Mouse (Mus musculus) lung, postnatal 0 days (tissue): ENCODE measurements around the gene Krt17. TPM values are rescaled to one million over a fixed set of nuclear protein-coding genes. Genes with fewer than 3 reads are reported as not detected.

Experiments
- ATAC-seq: fragments of 200-750 bp; cut with Nextera tagmentation; 2 replicates; pipeline ENCODE4 v1.8.0; 2017; ENCODE audit warnings: moderate library complexity
- DNase-seq: peaks from one replicate; pipeline ENCODE4 v3.0.0-alpha.2; 2016; ENCODE audit warnings: low spot score
- H3K27ac ChIP-seq: fragments of 300-500 bp; sonication (generic); 2 replicates; pipeline ENCODE4 v1.5.1; 2014; ENCODE audit warnings: antibody characterized with exemption, mild to moderate bottlenecking, low read length, mixed read lengths
- H3K27me3 ChIP-seq: fragments of 300-500 bp; sonication (generic); replicated peaks from 2 replicates; pipeline ENCODE4 v1.6.1; 2014; ENCODE audit warnings: low read length, mixed read lengths; ENCODE audit not compliant: insufficient read depth
- H3K36me3 ChIP-seq: fragments of 300-500 bp; sonication (generic); 2 replicates; pipeline ENCODE4 v1.6.1; 2014; ENCODE audit warnings: low read length, mixed read lengths; ENCODE audit not compliant: insufficient read depth
- H3K4me1 ChIP-seq: fragments of 300-500 bp; sonication (generic); 2 replicates; pipeline ENCODE4 v1.6.1; 2014; ENCODE audit warnings: antibody characterized with exemption, low read depth, low read length, mixed read lengths; ENCODE audit not compliant: insufficient read depth
- H3K4me2 ChIP-seq: fragments of 300-500 bp; sonication (generic); replicated peaks from 2 replicates; pipeline ENCODE4 v1.6.1; 2014; ENCODE audit warnings: low read depth, mild to moderate bottlenecking, low read length, moderate library complexity, mixed read lengths
- H3K4me3 ChIP-seq: fragments of 300-500 bp; sonication (generic); 2 replicates; pipeline ENCODE4 v1.5.1; 2014; ENCODE audit warnings: low read depth, low read length
- H3K9ac ChIP-seq: fragments of 300-500 bp; sonication (generic); replicated peaks from 2 replicates; pipeline ENCODE4 v1.6.1; 2014; ENCODE audit warnings: low read depth, mild to moderate bottlenecking
- H3K9me3 ChIP-seq: fragments of 300-500 bp; sonication (generic); 2 replicates; pipeline ENCODE4 v1.6.1; 2016; ENCODE audit warnings: low read length, mixed read lengths
- CTCF ChIP-seq: IDR thresholded peaks from 2 replicates; pipeline ENCODE4 v1.5.1; 2016; ENCODE audit warnings: antibody characterized with exemption, mild to moderate bottlenecking
- EP300 ChIP-seq: IDR thresholded peaks from 2 replicates; pipeline ENCODE4 v1.6.1; 2016; ENCODE audit warnings: antibody characterized with exemption, mild to moderate bottlenecking, control low read depth
- WGBS: fragments of 180-500 bp; shearing (Covaris S2); extraction: QIAGEN DNeasy Blood & Tissue Kit; methylation state at CpG from one replicate; pipeline ENCODE4 v1.1.7; 2014; 5-methylcytosine and 5-hydroxymethylcytosine counted together
- polyA plus RNA-seq: library from polyadenylated mRNA; unstranded; fragments of >200 nt; fragmentation: Nextera tagmentation; extraction: Ambion mirVana; gene quantifications from 2 replicates; pipeline ENCODE4 v1.2.1, GENCODE M21; 2015

Krt17 gene
- polyA plus RNA-seq, 1 experiment from 2014 or later = 0.58 TPM

DNA sequence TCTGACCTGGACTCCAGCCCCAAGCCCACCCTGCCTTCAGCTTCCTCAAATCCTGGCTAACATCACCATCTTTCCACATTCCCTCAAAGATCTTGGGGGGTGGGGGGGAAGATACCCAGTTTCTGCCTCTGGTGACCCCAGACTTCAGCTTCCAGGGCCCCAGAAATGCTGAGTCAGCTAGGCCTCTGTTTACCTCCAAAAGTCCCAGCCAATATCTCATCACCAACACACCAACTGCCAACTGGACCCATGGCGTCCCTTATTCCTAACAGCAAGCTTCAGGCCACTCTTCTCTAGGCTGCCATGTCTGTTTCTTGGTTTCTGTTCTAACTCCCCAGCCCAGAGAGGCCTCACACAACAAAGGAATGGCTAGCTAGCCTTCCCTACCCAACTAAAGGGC, 11.0 kb upstream of the Krt17 start:
- ATAC-seq = no peak
- Histone ChIP-seq H3K27ac (no peak overlapping the region), H3K36me3 (no peaks in the 10 kb centered on the region), H3K4me2 (no peak overlapping the region), H3K9me3 (no peaks in the 10 kb centered on the region), H3K9ac (no peak overlapping the region), H3K4me1 (no peaks in the 10 kb centered on the region), H3K27me3 (no peaks in the 10 kb centered on the region), H3K4me3 (no peak overlapping the region)
- WGBS = 85% methylated on average over 1 of the region's 1 CpGs
- DNase-seq = no peak
- TF ChIP-seq EP300 (no peak), CTCF (no peak)

DNA sequence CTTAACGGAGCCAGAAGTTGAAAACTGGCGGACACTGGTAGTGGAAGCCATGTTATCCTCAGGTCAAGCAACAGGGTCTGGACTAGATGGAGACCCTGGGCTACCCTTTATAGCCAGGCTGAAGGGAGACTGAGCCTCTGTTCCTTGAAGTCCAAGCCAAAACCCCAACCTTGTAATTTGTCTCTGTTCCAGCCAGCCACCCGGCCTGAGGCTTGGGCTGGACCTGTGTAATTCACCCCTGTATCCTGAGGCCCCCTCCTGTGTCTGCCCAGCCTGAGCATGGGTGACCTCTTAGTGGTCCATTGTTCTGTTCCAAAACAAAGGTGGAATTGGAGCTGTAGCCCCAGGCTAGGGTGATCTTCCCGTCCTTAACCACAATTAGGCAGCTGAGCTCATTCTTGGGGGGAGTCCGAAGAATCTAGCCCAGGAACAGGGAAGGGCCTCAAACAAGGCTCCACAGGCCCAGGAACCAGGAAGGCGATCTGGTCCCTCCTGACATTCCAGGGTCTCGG, 9.0 kb upstream of the Krt17 start, which contains the start of gene Krt42:
TSS of gene Krt42 (minus strand) at position 51 of the 512 bp plus-strand sequence.
- H3K4me3 ChIP-seq = no peak within 1 kb of the TSS
- 77% methylated on average over 7 of the region's 7 CpGs for WGBS
- TF ChIP-seq CTCF (no peak), EP300 (no peak)
- no peaks in the 10 kb centered on the region for H3K9me3 ChIP-seq
- H3K27ac ChIP-seq = no peak within 1 kb of the TSS
- no peak within 1 kb of the TSS for H3K4me2 ChIP-seq
- no peaks in the 10 kb centered on the region for H3K4me1 ChIP-seq
- H3K9ac ChIP-seq = no peak within 1 kb of the TSS
- no peak for ATAC-seq
- DNase-seq = no peak
- H3K27me3 ChIP-seq = no peaks in the 10 kb centered on the region
- H3K36me3 ChIP-seq = no peaks in the 10 kb centered on the region

DNA sequence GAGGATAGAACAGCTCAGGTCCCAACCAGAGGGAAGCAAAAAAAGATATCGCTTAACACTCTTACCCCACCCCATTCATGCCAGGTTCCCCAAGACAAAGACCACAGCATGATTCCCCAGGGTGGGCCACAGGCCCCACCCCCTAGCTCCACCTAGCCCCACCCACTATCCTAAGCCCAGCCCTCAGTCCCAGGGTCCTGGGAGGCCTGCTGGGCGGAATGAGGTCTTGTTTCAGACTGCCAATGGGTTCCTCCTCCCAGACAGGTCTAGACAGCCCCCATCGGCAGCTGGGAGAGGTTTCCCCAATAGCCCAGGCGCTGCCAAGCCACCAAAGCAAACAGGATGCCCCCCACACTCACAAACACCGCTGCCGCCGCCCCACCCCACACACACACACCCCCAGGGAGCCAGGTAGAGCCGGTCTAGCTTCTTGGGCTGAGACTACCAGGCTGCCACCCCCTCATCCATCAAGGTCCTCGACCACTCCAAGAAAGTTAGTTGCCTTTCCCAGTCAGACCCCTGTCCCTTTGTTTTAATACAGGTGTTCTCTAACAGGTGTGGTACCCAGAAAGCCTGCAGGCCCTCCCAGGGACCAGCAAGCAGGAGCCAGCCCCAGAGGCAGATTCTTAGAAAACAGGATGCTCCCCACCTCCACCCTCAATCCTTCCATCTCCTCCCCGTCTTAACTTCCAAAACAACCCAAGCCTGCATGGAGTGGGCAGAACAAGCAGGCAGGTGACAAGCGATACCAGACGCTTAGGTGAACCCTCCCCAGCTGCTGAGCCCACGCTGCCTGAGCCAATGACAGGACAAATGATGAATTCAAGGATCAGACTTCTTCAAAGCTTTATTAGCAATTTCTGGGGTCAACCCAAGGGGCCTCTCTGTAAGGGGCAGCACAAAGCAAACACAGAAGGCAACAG, 1.5 kb upstream of the Krt17 start:
- no peaks in the 10 kb centered on the region for H3K9me3 ChIP-seq
- no peak overlapping the region for H3K27ac ChIP-seq
- H3K4me1 ChIP-seq = no peaks in the 10 kb centered on the region
- no peak overlapping the region for H3K9ac ChIP-seq
- no peak overlapping the region for H3K4me3 ChIP-seq
- H3K36me3 ChIP-seq = no peaks in the 10 kb centered on the region
- TF ChIP-seq CTCF = no peak
- no peak for TF ChIP-seq EP300
- no peaks in the 10 kb centered on the region for H3K27me3 ChIP-seq
- H3K4me2 ChIP-seq = no peak overlapping the region
- 19% methylated on average over 13 of the region's 13 CpGs for WGBS
- DNase-seq (no peak), ATAC-seq (no peak)

DNA sequence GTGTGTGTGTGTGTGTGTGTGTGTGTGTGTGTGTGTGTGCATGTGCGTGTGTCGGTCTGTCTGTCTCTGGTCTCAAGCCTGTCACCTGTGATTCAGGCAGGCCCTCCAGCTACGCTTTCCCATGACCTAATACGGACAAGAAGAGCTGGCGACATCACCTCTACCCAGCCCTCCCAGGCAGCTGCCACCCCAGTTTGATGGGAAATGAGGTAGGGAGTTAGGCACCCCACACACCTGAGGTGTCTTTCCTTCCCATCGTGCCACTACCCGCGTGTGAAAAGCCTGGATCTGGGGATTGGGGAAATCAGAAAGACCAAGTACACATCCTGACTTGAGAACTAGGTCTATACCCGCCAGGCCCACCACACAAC, 391 bp upstream of the Krt17 start:
- Histone ChIP-seq H3K4me2 (no peak overlapping the region), H3K9ac (no peak overlapping the region), H3K9me3 (no peaks in the 10 kb centered on the region), H3K4me1 (no peaks in the 10 kb centered on the region), H3K36me3 (no peaks in the 10 kb centered on the region), H3K27me3 (no peaks in the 10 kb centered on the region), H3K27ac (no peak overlapping the region), H3K4me3 (no peak overlapping the region)
- 80% methylated on average over 9 of the region's 9 CpGs for WGBS
- no peak for TF ChIP-seq EP300
- TF ChIP-seq CTCF = no peak
- ATAC-seq (no peak), DNase-seq (no peak)

DNA sequence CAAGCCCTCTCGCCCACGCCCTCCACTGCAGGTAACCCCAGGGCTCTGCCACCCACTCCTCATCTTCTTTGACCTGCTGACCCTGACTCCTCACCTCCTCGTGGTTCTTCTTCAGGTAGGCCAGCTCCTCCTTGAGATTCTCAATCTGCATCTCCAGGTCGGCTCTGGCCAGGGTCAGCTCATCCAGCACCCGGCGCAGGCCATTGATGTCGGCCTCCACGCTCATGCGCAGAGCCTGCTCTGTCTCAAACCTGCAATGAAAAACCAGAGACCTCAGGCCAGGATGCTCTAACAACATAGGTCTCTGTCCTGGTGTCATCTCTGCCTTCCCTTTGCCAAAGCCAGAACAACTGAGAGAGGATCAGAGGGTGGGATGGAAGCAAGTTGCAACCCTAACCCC, 1.8 kb downstream of the Krt17 start:
- H3K4me1 ChIP-seq = no peaks in the 10 kb centered on the region
- no peak overlapping the region for H3K4me3 ChIP-seq
- H3K36me3 ChIP-seq = no peaks in the 10 kb centered on the region
- ATAC-seq (no peak), DNase-seq (no peak)
- H3K4me2 ChIP-seq = no peak overlapping the region
- no peaks in the 10 kb centered on the region for H3K27me3 ChIP-seq
- H3K27ac ChIP-seq = no peak overlapping the region
- TF ChIP-seq EP300 (no peak), CTCF (no peak)
- WGBS = 91% methylated on average over 9 of the region's 9 CpGs
- no peaks in the 10 kb centered on the region for H3K9me3 ChIP-seq
- H3K9ac ChIP-seq = no peak overlapping the region

DNA sequence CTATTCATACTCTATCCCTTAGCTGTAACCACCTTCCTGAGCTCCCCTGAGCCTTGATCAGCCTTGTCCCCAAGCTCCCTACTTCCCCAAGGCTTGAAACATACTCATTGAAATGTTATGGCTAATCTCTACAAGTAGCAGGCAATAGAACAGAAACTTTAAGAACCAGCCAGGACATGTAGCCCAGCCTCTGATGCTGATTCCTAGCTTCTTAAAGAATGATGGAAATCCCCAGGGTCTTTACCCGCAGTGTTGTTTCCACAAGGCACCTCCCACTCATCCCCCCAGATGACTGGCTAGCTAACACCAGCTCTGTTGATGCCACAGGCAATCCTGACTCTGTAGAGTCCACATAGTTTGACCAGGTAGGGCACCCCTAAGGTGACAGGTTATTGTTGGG, 2.9 kb downstream of the Krt17 start:
- ATAC-seq = no peak
- Histone ChIP-seq H3K27me3 (no peaks in the 10 kb centered on the region), H3K4me1 (no peaks in the 10 kb centered on the region), H3K4me3 (no peak overlapping the region), H3K27ac (no peak overlapping the region), H3K4me2 (no peak overlapping the region), H3K9ac (no peak overlapping the region), H3K36me3 (no peaks in the 10 kb centered on the region), H3K9me3 (no peaks in the 10 kb centered on the region)
- no peak for TF ChIP-seq EP300
- TF ChIP-seq CTCF = no peak
- DNase-seq = no peak
- WGBS = 86% methylated on average over 1 of the region's 1 CpGs
